Mouse (Mus musculus) embryo, embryonic 10 days (tissue): ENCODE data around the gene Lztfl1.
"Not testable (repeated sequence)": the region's sequence is repeated elsewhere in the genome, so short reads cannot be mapped to it uniquely, and the experiment has no call there.

ENCODE experiments used
- DNase-seq: peaks from one replicate; pipeline ENCODE4 v3.0.0-alpha.2; 2015; ENCODE audit warnings: low spot score

Lztfl1 gene

DNA sequence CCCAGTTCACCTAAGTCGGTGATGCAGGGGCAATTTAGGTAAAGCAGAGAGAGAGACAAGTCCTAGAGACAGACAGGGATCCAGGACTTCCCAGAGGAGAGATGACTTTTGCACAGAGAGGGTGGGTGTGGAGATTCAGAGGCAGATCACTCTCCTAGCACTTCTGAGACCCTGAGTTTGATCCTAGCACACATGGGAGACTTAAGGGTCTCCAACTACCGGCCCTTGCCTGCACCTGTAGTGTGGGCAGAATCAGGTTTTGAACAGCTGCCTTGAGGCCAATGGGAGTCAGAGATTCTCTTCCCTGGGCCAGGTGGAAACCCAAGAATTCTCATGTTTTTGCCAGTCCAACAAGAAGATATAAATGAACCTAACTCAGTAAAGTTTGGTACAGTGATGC is 38.3 kb downstream of the Lztfl1 start:
- no peak for DNase-seq

DNA sequence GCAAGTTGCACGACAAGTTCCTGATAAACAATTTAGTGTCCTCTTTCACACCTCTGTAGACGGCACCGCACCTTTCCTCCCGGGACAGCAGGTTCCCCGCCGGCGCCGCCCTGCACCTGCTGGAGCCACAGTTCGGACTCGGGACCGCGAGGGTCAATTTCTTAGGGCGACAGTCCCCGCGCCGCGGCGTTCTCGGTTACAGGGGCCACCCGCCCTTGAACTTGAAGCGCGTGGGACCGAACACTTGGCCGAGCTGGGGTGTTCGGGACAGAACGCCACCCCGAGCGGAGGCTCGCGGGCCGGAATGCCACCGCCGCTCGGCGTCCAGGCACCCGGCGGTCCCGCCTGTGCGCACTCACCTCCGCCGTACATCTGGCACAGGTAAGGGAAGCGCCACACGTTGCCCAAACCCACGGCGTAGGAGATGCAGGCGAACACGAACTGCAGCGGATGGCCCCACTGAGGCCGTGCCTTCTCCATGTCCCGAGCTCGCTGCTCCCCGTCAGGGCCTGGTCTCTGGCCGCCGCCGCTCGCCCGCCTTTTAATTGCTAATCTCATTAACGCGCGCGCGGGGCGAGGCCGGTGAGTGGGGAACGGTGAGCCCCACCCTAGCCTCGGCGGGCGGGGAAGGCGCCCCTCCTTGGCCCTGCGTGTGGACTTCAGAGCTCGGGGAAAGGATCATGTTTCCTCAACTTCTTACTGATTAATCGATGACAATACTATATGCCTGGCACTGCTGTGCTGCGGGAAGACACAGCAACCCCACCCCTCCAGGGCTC is 39.0 kb downstream of the Lztfl1 start, which contains the start of the genes Ccr9 and Slc6a20a:
Ccr9 (plus strand) TSS at position 113 of the 779 bp plus-strand sequence.
Slc6a20a (minus strand) TSS at position 559 of the 779 bp plus-strand sequence.
- peak; percentile 36 for DNase-seq

DNA sequence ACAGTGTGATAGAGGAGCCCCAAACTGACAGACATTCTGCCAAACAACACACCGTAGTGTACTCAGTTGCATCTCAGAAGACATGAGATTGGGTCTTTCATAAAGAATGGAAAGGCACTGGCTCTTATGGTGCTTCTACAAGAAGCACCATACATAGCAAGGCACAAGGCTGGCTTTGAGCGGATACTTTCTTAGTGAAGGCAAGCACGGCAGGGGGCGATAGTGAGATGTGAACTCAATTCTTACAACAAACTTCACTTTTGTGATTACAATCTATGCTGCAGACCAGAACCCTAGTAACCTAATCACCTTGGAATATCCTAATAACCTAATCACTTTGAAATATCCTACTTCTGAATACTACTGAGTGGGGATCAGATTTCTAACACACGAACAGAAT is 51.9 kb downstream of the Lztfl1 start:
- DNase-seq, result peak; percentile 69

DNA sequence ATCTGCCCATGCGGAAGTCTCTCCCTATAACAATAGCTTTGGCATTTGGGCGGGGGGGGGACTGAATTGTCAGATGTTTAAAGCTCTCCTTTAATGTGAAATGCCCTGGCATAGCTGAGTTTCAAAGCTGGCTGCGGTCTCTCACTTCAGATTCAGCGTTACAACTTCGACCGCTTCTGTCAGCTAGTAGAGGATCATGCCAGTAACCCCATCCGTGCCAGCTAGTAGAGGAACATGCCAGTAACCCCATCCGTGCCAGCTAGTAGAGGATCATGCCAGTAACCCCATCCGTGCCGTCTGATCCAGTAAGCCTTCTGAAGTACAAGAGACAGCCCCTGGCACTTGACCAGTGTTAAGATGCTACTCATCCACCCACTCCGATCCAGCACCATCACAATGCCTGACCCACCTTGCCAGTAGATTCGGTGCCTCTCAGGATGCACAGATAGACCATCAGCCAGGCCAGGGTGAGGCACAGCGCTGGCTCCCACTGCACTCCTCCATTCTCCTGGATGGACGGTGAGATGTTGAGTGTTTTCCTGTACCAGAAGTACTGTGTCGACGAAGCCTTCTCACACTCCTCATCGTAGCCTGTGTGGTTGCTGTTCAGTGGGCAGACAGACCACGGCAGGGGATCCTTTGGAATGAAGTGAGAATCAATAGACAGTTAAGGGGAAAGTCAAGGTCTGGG is 57.4 kb downstream of the Lztfl1 start:
- not testable (repeated sequence) for DNase-seq

DNA sequence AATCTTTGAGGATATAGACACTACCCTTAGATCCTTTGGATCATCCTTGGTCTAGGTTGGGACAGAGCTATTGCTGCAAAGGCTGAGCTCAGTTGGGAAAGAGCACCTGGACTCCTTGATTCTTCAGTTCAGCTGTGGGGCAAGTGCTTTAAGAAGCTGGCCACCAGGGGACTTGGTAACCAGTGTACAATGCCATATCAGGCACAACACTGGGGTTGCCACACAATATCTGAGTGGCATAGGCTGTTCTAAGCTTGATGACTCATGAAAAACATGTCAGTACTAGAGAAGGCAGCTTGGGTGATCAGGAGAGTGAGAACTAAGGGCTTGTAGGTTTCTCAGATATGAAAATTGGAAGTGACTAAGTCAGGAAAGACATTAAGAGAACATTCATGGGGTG is 58.5 kb downstream of the Lztfl1 start:
- no peak for DNase-seq

DNA sequence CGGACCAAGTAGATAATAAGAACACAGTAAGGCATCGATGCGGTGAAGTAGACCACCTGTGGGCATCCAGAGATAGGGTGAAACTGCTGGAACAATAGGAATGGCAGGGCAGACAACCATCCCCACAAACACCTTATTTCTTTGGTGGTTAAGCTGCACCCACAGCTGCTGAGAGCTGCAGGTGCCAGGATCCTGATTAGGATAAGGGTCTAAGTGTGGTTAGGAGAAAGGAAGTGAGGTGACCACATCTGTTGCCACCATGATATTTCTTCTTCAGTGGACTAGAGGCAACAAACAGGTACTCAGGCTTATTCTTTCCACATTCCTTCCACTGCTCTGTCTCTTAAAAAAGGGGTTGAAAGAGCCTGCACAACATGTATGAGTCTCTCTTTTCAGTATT is 60.0 kb downstream of the Lztfl1 start:
- no peak for DNase-seq

DNA sequence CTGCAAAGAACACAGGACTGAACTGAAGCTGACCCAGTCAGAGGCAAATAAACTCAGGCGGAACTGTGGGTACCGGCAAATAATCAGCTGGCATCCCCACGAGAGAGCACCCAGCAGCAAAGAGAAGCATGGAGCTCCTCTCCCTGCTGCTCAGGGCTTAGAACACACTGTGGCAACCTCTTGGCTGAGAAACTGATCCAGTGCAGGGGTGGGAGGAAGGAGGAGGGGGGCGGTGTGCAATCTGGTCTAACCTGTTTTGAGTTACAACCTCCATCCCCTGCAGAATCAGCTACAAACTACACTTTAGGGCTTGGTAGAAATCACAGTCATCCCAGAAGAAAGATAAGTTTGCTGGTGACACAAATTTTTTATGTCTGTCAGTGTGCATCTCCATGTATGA is 66.1 kb downstream of the Lztfl1 start:
- peak; percentile 8 for DNase-seq

DNA sequence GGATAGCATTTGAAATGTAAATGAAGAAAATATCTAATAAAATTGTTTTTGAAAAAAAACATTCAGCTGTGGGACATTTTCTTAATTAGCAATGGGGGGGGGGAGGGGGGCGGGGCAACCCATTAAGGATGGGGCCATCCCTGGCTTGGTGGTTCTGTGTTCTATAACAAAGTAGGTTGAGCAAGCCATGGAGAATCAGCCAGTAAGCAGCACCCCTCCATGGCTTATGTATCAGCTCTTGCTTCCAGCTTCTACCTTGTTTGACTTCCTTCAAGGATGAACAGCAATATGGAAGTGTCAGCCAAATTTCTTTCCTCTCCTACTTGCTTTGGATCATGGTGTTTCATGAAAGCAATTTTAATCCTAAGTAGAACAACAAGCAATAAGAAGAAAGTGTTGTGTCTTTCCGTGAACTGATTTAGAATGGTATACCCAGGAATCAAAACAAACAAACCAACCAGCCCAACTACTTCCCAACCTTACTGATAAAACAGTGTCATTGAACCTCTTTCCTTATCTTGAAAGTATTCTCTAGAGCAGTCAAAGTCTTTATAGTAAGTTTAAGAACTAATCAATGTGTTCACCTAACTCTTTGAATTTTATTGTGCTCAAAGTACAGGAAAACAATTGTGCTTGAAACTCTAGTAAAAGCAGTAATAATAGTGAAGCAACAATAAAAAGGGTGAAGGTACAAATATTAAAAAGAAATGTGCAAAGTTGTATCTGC is 67.5 kb downstream of the Lztfl1 start:
- no peak for DNase-seq
